Mouse (Mus musculus) hindbrain, embryonic 11.5 days (tissue): ENCODE results near the gene Gm42372. TPM values are rescaled to one million over a fixed set of nuclear protein-coding genes. Genes with fewer than 3 reads are reported as not detected.

Experiments used
- ATAC-seq: fragments of 200-750 bp; cut with Nextera tagmentation; 2 replicates; pipeline ENCODE4 v1.8.0; 2017; ENCODE audit warnings: mild to moderate bottlenecking, moderate TSS enrichment, moderate library complexity; ENCODE audit not compliant: low FRiP score
- DNase-seq: peaks from one replicate; pipeline ENCODE4 v3.0.0-alpha.2; 2015; ENCODE audit warnings: low spot score
- H3K27ac ChIP-seq: fragments of 300-500 bp; sonication (generic); 2 replicates; pipeline ENCODE4 v1.5.1; 2014; ENCODE audit warnings: mild to moderate bottlenecking, low read depth, low read length
- H3K27me3 ChIP-seq: fragments of 300-500 bp; sonication (generic); 2 replicates; pipeline ENCODE4 v1.6.1; 2014; ENCODE audit warnings: mild to moderate bottlenecking, low read length, moderate library complexity, mixed read lengths; ENCODE audit not compliant: control insufficient read depth, insufficient read depth
- H3K36me3 ChIP-seq: fragments of 300-500 bp; sonication (generic); 2 replicates; pipeline ENCODE4 v1.6.1; 2014; ENCODE audit warnings: mild to moderate bottlenecking, low read length, moderate library complexity, mixed read lengths; ENCODE audit not compliant: control insufficient read depth, insufficient read depth
- H3K4me1 ChIP-seq: fragments of 300-500 bp; sonication (generic); replicated peaks from 2 replicates; pipeline ENCODE4 v1.6.1; 2014; ENCODE audit warnings: low read length, mixed read lengths; ENCODE audit not compliant: control insufficient read depth, insufficient read depth
- H3K4me2 ChIP-seq: fragments of 300-500 bp; sonication (generic); replicated peaks from 2 replicates; pipeline ENCODE4 v1.6.1; 2014; ENCODE audit warnings: mild to moderate bottlenecking, low read depth, low read length
- H3K4me3 ChIP-seq: fragments of 300-500 bp; sonication (generic); 2 replicates; pipeline ENCODE4 v1.5.1; 2014; ENCODE audit warnings: low read depth, low read length
- H3K9ac ChIP-seq: fragments of 300-500 bp; sonication (generic); 2 replicates; pipeline ENCODE4 v1.6.1; 2014; ENCODE audit warnings: low read depth, low read length
- H3K9me3 ChIP-seq: fragments of 300-500 bp; sonication (generic); 2 replicates; pipeline ENCODE4 v1.6.1; 2016; ENCODE audit warnings: low read length; ENCODE audit not compliant: control insufficient read depth
- WGBS: fragments of 180-500 bp; shearing (Covaris S2); extraction: QIAGEN DNeasy Blood & Tissue Kit; methylation state at CpG from one replicate; pipeline ENCODE4 v1.1.7; 2014; 5-methylcytosine and 5-hydroxymethylcytosine counted together
- polyA plus RNA-seq: library from polyadenylated mRNA; unstranded; fragments of >200 nt; fragmentation: Nextera tagmentation; extraction: Ambion mirVana; gene quantifications from 2 replicates; pipeline ENCODE4 v1.2.1, GENCODE M21; 2014

Gm42372 gene
- polyA plus RNA-seq, 1 experiment from 2014 or later = 1.7 TPM

GRCm38 (mm10) chr7:17028923-17029322, 46.0 kb downstream of the Gm42372 start:
- ATAC-seq = no peak
- H3K27ac ChIP-seq = no peak overlapping the region
- H3K9ac ChIP-seq = no peak overlapping the region
- no peak overlapping the region for H3K4me3 ChIP-seq
- no peaks in the 10 kb centered on the region for H3K9me3 ChIP-seq
- no peak for DNase-seq
- no peaks in the 10 kb centered on the region for H3K36me3 ChIP-seq
- WGBS = 69% methylated on average over 7 of the region's 7 CpGs
- peaks cover 3% of the 10 kb centered on the region for H3K4me1 ChIP-seq
- H3K27me3 ChIP-seq = no peaks in the 10 kb centered on the region
- no peak overlapping the region for H3K4me2 ChIP-seq

GRCm38 (mm10) chr7:17030239-17030638, 47.4 kb downstream of the Gm42372 start:
- Histone ChIP-seq H3K9ac (no peak overlapping the region), H3K27me3 (no peaks in the 10 kb centered on the region), H3K27ac (no peak overlapping the region), H3K4me1 (peaks cover 3% of the 10 kb centered on the region), H3K4me2 (no peak overlapping the region), H3K9me3 (no peaks in the 10 kb centered on the region), H3K4me3 (no peak overlapping the region), H3K36me3 (no peaks in the 10 kb centered on the region)
- ATAC-seq = no peak
- DNase-seq = no peak
- 83% methylated on average over 7 of the region's 7 CpGs for WGBS

Other genes with a start within 250 kb of the Gm42372 start
- gene Ap2s1, start 244.7 kb upstream of the Gm42372 start, polyA plus RNA-seq = 298 and 307 TPM in 2 replicates
- 15.0 and 15.1 TPM in 2 replicates for gene Slc1a5, start 201.7 kb upstream of the Gm42372 start, polyA plus RNA-seq
- gene Strn4, start 167.2 kb upstream of the Gm42372 start, polyA plus RNA-seq = 112 and 130 TPM in 2 replicates
- gene Fkrp, start 166.4 kb upstream of the Gm42372 start, polyA plus RNA-seq = 21.9 and 22.7 TPM in 2 replicates
- gene Prkd2, start 140.2 kb upstream of the Gm42372 start, polyA plus RNA-seq = 8.8 and 9.4 TPM in 2 replicates
- 7.6 and 8.0 TPM in 2 replicates for gene Dact3, start 107.8 kb upstream of the Gm42372 start, polyA plus RNA-seq
- 9.0 and 11.0 TPM in 2 replicates for gene Gng8, start 91.3 kb upstream of the Gm42372 start, polyA plus RNA-seq
- gene Ptgir, start 76.6 kb upstream of the Gm42372 start, polyA plus RNA-seq = 0.56 and 0.81 TPM in 2 replicates
- 322 and 337 TPM in 2 replicates for gene Calm3, start 59.0 kb upstream of the Gm42372 start, polyA plus RNA-seq
- gene Pnmal2, start 38.4 kb upstream of the Gm42372 start, polyA plus RNA-seq = 7.8 and 11.0 TPM in 2 replicates
- 17.6 and 19.5 TPM in 2 replicates for gene Pnmal1, start 23.4 kb upstream of the Gm42372 start, polyA plus RNA-seq
- 6.2 and 11.0 TPM in 2 replicates for gene Ccdc8, start 9.6 kb downstream of the Gm42372 start, polyA plus RNA-seq
- gene Ppp5c, start 44.8 kb downstream of the Gm42372 start, polyA plus RNA-seq = 96.9 and 97.3 TPM in 2 replicates
- 4.8 and 4.9 TPM in 2 replicates for gene Hif3a, start 79.3 kb downstream of the Gm42372 start, polyA plus RNA-seq
- 0.05 and 0.10 TPM in 2 replicates for gene Psg16, start 91.0 kb downstream of the Gm42372 start, polyA plus RNA-seq
- gene Ceacam3, start 167.2 kb downstream of the Gm42372 start, polyA plus RNA-seq = not detected in 2 replicates
- gene Psg29, start 220.4 kb downstream of the Gm42372 start, polyA plus RNA-seq = not detected in 2 replicates